Mouse (Mus musculus): ENCODE results near the gene Ubac2.

DNA sequence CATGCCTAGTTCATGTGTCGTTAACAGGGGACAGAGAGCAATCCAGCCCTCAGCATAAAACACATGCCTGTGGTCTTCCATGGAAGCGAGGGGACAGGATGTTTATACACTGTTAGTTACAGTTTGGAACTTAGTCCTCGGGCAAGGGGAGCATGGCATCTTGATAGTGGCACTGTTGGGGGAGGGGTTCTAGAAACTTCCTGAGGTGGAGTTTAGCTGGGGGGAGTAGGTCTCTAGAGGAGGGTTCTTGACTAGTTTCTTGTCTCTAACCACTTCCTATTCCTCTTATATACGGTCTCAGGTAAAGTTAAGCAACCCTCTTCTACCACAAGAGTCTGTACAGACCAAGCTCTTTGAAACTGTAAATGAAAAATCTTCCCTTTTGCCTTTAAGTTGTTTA lies 187.8 kb downstream of the Ubac2 start:
- TF ChIP-seq CTCF (IDR thresholded peaks at IDR 0.05; ENCODE audit: insufficient read depth, low read length) = no peak
- TF ChIP-seq POLR2A (IDR thresholded peaks at IDR 0.05; ENCODE audit: borderline replicate concordance, extremely low read depth, low read depth, low read length) = no peak

Measured in lung, adult 2 months (tissue).